Mouse (Mus musculus): ENCODE measurements at regions not wholly inside any gene's neighbourhood (a gene's known extent, or its start where the extent isn't known, plus 50 kb on each side); places are given as distances from the start of the nearest gene placed in this dataset.

DNA sequence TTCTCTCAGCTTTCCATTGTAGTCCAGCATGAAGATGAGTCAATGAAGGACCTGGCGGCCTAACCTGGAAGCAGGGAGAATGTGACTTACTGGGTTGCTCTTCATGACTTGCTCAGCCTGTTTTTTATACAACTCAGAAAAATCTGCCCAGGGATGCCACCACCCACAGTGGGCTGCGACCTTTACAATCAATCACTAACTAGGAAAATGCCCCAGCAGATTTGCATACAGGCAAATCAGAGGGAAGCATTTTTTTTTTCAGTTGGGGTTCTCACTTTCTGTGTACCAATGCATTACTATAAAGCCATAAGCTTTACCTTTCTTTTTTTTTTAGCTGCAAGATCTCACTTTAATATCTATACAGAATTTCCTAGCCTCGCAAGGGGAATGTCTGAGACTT lies 244.5 kb downstream of the Map2k4 start:
- ATAC-seq: no peak
- no peaks in the 10 kb centered on the region for H3K36me3 ChIP-seq (ENCODE audit: insufficient read depth)
- no peak overlapping the region for H3K4me3 ChIP-seq (ENCODE audit: low read depth, low read length)
- no peak overlapping the region for H3K27ac ChIP-seq (ENCODE audit: low read depth, low read length)
- no peak overlapping the region for H3K9ac ChIP-seq
- no peak overlapping the region for H3K4me2 ChIP-seq (ENCODE audit: low read depth)
- no peaks in the 10 kb centered on the region for H3K9me3 ChIP-seq (ENCODE audit: low read length)
- no peak for DNase-seq
- WGBS: 80% methylated on average over 3 of the region's 3 CpGs
- no peaks in the 10 kb centered on the region for H3K27me3 ChIP-seq (ENCODE audit: insufficient read depth, low read length)
- no peaks in the 10 kb centered on the region for H3K4me1 ChIP-seq (ENCODE audit: insufficient read depth)
- no peak for TF ChIP-seq CTCF (IDR thresholded peaks at IDR 0.05; ENCODE audit: low read depth)

DNA sequence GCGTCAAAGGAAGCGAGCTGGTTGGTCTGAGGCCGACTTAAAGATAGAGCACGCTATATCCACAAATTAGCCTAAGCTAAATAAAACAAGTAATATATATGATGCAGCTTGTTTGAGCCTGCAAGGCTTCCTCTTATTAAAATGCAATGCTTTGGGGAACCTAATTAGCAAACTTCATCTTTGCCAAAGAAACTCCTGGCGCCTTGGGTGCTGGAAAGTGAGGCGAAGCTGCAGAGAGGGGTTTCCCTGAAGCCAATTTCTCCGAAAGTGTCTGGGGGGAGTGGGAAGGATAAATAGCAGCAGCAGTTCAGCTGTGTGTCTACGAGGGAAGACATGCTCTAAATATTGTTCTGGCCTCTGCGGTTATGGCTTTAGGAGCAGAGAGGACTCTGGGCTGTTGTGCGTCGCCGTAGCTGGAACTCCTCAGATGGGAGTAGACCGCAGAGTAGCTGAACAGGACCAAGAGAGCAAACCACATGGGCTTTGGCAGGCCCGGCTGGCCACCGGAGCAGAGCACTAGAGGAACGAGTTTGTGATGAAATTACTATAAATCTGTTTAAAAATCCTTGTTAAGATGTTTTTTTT lies 251.0 kb downstream of the Map2k4 start:
- Histone ChIP-seq H3K4me1 (ENCODE audit: insufficient read depth) (no peaks in the 10 kb centered on the region), H3K36me3 (ENCODE audit: insufficient read depth) (no peaks in the 10 kb centered on the region), H3K4me2 (ENCODE audit: low read depth) (no peak overlapping the region), H3K27me3 (ENCODE audit: insufficient read depth, low read length) (no peaks in the 10 kb centered on the region), H3K9me3 (ENCODE audit: low read length) (no peaks in the 10 kb centered on the region), H3K27ac (ENCODE audit: low read depth, low read length) (no peak overlapping the region), H3K4me3 (ENCODE audit: low read depth, low read length) (no peak overlapping the region), H3K9ac (no peak overlapping the region)
- WGBS: 63% methylated on average over 16 of the region's 16 CpGs
- DNase-seq (peak; percentile 52), ATAC-seq (no peak)
- TF ChIP-seq CTCF (IDR thresholded peaks at IDR 0.05; ENCODE audit: low read depth): no peak

DNA sequence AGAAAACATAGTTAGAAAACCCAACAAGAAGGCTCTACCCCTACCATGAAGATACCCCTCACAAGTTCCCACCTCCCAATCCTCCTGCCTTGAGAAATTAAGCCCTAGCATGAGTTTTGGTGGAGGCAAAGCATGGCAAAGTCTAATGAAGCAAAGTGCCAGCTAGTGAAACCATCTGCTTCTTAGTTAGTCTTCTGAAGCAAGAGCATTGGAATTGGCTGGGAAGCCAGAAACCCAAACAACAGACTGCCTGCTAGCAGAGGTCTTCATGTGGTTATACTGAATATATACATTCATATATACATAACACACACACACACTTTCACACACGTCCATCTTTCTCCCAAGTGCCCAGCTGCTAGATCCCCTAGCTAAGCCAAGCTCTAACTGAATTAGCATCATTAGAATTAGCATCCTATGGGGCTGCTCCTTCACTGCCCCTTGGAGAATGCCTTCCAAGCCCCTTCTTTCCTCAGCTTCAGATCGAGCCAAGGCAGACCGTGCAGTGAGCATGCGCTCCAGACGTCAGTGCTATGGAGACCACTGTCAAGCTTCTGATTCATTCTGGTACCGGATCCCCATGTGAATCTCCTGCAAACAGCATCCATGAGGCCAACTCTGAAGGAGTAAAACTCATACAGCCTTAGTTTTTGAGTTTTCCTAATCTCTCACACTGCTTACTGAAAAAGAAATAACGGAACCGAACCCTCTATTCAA lies 252.2 kb downstream of the Map2k4 start:
- H3K27ac ChIP-seq (ENCODE audit: low read depth, low read length): no peak overlapping the region
- no peaks in the 10 kb centered on the region for H3K4me1 ChIP-seq (ENCODE audit: insufficient read depth)
- peak; percentile 32 for DNase-seq
- 70% methylated on average over 8 of the region's 8 CpGs for WGBS
- H3K27me3 ChIP-seq (ENCODE audit: insufficient read depth, low read length): no peaks in the 10 kb centered on the region
- no peak overlapping the region for H3K4me3 ChIP-seq (ENCODE audit: low read depth, low read length)
- no peak overlapping the region for H3K9ac ChIP-seq
- no peaks in the 10 kb centered on the region for H3K36me3 ChIP-seq (ENCODE audit: insufficient read depth)
- ATAC-seq: peak; percentile 64
- no peaks in the 10 kb centered on the region for H3K9me3 ChIP-seq (ENCODE audit: low read length)
- no peak for TF ChIP-seq CTCF (IDR thresholded peaks at IDR 0.05; ENCODE audit: low read depth)
- H3K4me2 ChIP-seq (ENCODE audit: low read depth): no peak overlapping the region

DNA sequence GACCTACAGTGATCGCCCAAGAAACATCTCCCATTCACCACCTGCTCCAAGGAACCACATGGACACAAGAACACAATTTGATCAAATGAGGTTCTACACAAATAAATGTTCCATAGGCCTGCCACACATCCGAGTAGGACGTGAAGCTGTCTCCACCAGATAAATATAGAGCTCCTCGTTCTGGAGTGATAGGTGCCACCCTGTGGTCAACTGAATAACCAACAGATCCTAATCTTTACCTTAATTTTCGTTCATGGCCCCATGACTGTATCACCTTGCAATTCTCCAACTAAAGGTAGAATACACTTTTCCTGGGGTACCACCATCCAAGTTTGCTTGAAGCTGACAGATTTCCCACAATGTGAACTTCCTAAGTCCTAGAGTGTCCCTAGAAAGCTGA lies 257.4 kb downstream of the Map2k4 start:
- no peak overlapping the region for H3K27ac ChIP-seq (ENCODE audit: low read depth, low read length)
- H3K4me3 ChIP-seq (ENCODE audit: low read depth, low read length): no peak overlapping the region
- no peak overlapping the region for H3K4me2 ChIP-seq (ENCODE audit: low read depth)
- no peaks in the 10 kb centered on the region for H3K9me3 ChIP-seq (ENCODE audit: low read length)
- H3K36me3 ChIP-seq (ENCODE audit: insufficient read depth): no peaks in the 10 kb centered on the region
- DNase-seq: no peak
- H3K27me3 ChIP-seq (ENCODE audit: insufficient read depth, low read length): no peaks in the 10 kb centered on the region
- no peak for ATAC-seq
- no peak overlapping the region for H3K9ac ChIP-seq
- WGBS: 75% methylated on average over 5 of the region's 5 CpGs
- no peaks in the 10 kb centered on the region for H3K4me1 ChIP-seq (ENCODE audit: insufficient read depth)
- TF ChIP-seq CTCF (IDR thresholded peaks at IDR 0.05; ENCODE audit: low read depth): 0 out of 2 replicates have a peak, but pooled peaks have one; percentile 2

DNA sequence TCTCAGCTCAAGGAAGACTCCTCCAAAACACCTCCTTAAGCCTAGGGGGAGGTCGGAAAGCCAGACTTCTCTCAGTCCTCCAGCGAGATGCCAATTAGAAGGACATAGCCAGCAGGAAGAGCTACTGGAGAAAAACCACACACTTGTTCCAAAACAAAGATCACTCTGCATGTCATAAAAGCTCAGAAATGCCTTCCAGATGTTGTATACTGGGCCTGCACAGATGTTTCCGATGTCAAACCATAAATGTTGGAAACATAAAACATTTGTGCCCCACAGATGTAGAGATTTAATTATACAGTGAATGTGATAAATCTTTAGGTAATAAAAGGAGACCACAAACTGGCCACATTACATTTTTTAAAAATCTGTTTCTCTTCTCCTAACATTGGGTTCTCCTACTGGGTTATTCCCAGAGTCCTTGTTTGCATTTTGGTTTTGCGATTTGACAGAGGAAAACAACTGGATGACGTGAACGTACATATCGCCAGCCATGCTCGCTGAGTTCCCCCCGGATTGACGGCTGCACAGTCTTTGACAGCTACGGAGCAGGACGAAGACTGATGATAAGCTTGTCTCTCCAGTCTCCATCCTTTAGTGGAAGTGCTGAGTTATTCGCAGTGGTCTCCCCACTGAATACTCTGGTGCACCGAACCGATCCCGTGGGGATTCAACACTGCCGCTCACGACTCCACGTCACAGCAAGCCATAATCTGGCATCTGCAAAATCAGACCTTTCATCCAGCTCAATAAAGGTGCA lies 235.5 kb upstream of the Myocd start:
- Histone ChIP-seq H3K4me1 (ENCODE audit: insufficient read depth) (no peaks in the 10 kb centered on the region), H3K4me3 (ENCODE audit: low read depth, low read length) (no peak overlapping the region), H3K4me2 (ENCODE audit: low read depth) (no peak overlapping the region), H3K27me3 (ENCODE audit: insufficient read depth, low read length) (no peaks in the 10 kb centered on the region), H3K9me3 (ENCODE audit: low read length) (no peaks in the 10 kb centered on the region), H3K27ac (ENCODE audit: low read depth, low read length) (no peak overlapping the region), H3K36me3 (ENCODE audit: insufficient read depth) (no peaks in the 10 kb centered on the region), H3K9ac (no peak overlapping the region)
- WGBS: 94% methylated on average over 19 of the region's 19 CpGs
- ATAC-seq (no peak), DNase-seq (no peak)
- TF ChIP-seq CTCF (IDR thresholded peaks at IDR 0.05; ENCODE audit: low read depth): no peak

DNA sequence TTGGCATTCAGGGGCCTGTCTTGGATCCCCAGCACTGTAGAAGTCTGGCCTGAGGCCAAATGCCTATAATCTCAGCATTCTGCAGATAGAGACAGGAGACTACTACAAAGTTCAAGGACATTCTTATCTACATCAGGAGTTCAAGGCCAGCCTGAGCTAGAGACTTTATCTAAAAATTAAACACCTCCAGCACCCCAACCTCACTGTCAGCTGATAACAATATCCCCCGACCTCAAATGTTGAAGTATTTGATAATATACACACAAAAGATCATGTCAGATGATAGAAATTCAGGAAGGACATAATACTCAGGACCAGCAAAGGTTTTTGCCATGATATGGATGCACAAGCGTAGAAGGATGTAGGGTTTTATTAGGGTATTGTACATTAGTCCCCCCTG lies 228.2 kb upstream of the Myocd start:
- 77% methylated on average over 2 of the region's 2 CpGs for WGBS
- H3K9ac ChIP-seq: no peak overlapping the region
- no peaks in the 10 kb centered on the region for H3K9me3 ChIP-seq (ENCODE audit: low read length)
- ATAC-seq: no peak
- H3K4me1 ChIP-seq (ENCODE audit: insufficient read depth): no peaks in the 10 kb centered on the region
- H3K36me3 ChIP-seq (ENCODE audit: insufficient read depth): no peaks in the 10 kb centered on the region
- no peak for DNase-seq
- no peak overlapping the region for H3K4me2 ChIP-seq (ENCODE audit: low read depth)
- no peaks in the 10 kb centered on the region for H3K27me3 ChIP-seq (ENCODE audit: insufficient read depth, low read length)
- H3K4me3 ChIP-seq (ENCODE audit: low read depth, low read length): no peak overlapping the region
- no peak overlapping the region for H3K27ac ChIP-seq (ENCODE audit: low read depth, low read length)
- no peak for TF ChIP-seq CTCF (IDR thresholded peaks at IDR 0.05; ENCODE audit: low read depth)

DNA sequence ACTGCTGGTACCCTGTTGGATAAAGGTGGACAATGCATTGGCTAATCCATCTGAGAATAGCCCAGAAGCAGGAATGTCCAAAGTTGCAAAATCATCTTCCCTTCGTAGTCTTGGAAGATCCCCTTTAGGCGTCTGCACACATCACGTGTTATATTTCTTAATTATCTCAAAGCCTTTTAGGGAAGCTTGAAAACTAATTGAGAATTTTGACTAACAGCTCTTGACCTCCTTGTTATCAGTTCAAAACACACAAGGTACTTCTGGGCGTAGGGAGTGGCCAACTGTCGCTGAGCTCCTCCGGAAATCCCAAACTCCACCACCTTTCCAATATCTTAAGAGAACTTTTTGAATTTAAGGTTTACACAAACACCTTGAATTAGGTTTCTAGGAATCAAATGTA lies 227.6 kb upstream of the Myocd start:
- DNase-seq: no peak
- no peak for TF ChIP-seq CTCF (IDR thresholded peaks at IDR 0.05; ENCODE audit: low read depth)
- no peaks in the 10 kb centered on the region for H3K27me3 ChIP-seq (ENCODE audit: insufficient read depth, low read length)
- no peak overlapping the region for H3K4me3 ChIP-seq (ENCODE audit: low read depth, low read length)
- H3K4me1 ChIP-seq (ENCODE audit: insufficient read depth): no peaks in the 10 kb centered on the region
- no peaks in the 10 kb centered on the region for H3K9me3 ChIP-seq (ENCODE audit: low read length)
- ATAC-seq: no peak
- no peaks in the 10 kb centered on the region for H3K36me3 ChIP-seq (ENCODE audit: insufficient read depth)
- no peak overlapping the region for H3K4me2 ChIP-seq (ENCODE audit: low read depth)
- no peak overlapping the region for H3K9ac ChIP-seq
- H3K27ac ChIP-seq (ENCODE audit: low read depth, low read length): no peak overlapping the region
- 91% methylated on average over 6 of the region's 6 CpGs for WGBS

All from forebrain, postnatal 0 days (tissue).